Mouse (Mus musculus) small intestine, adult 2 months (tissue): ENCODE data around the gene Htr5a. TPM values are rescaled to one million over a fixed set of nuclear protein-coding genes. Genes with fewer than 3 reads are reported as not detected.

Source experiments
- H3K27ac ChIP-seq: fragments of 200-500 bp; 2 replicates; pipeline ENCODE4 v1.5.1; 2012; ENCODE audit warnings: low read depth, low read length, control low read depth, inconsistent platforms; ENCODE audit not compliant: insufficient read depth
- H3K27me3 ChIP-seq: fragments of 200-500 bp; 2 replicates; pipeline ENCODE4 v1.6.1; 2012; ENCODE audit warnings: mild to moderate bottlenecking, moderate library complexity, low read length, inconsistent platforms; ENCODE audit not compliant: control insufficient read depth, insufficient read depth
- H3K36me3 ChIP-seq: fragments of 200-500 bp; 2 replicates; pipeline ENCODE4 v1.6.1; 2012; ENCODE audit warnings: mild to moderate bottlenecking, low read length, control low read depth, inconsistent platforms; ENCODE audit not compliant: control insufficient read depth, insufficient read depth
- H3K4me1 ChIP-seq: fragments of 200-500 bp; 2 replicates; pipeline ENCODE4 v1.6.1; 2012; ENCODE audit warnings: low read length, inconsistent platforms, mixed read lengths; ENCODE audit not compliant: control insufficient read depth, insufficient read depth, insufficient read length
- H3K4me3 ChIP-seq: fragments of 200-500 bp; 2 replicates; pipeline ENCODE4 v1.5.1; 2012; ENCODE audit warnings: low read depth, mild to moderate bottlenecking, control low read depth, inconsistent platforms, low read length, moderate library complexity
- CTCF ChIP-seq: fragments of 200-500 bp; IDR thresholded peaks from 2 replicates; pipeline ENCODE4 v1.5.1; 2012; ENCODE audit warnings: low read depth, mild to moderate bottlenecking, control low read depth, inconsistent platforms, low read length, moderate library complexity, mixed read lengths; ENCODE audit not compliant: insufficient replicate concordance, insufficient read length; ENCODE audit errors: extremely low read depth
- POLR2A ChIP-seq: fragments of 200-500 bp; IDR thresholded peaks from 2 replicates; pipeline ENCODE4 v1.6.1; 2012; ENCODE audit warnings: low read depth, mild to moderate bottlenecking, control low read depth, inconsistent platforms, low read length, moderate library complexity
- WGBS: fragments of 180-500 bp; shearing (Covaris S2); methylation state at CpG from one replicate; pipeline ENCODE4 v1.1.7; 2018; 5-methylcytosine and 5-hydroxymethylcytosine counted together
- polyA plus RNA-seq: library from polyadenylated mRNA; depleted of rRNA; stranded (reverse); fragments of >200 nt; gene quantifications from 2 replicates; pipeline ENCODE4 v1.2.3, GENCODE M21; 2012

Htr5a gene
- polyA plus RNA-seq, 1 experiment, result not detected

- Histone ChIP-seq H3K36me3 (no peaks in the 10 kb centered on the region), H3K4me1 (no peaks in the 10 kb centered on the region), H3K27me3 (no peaks in the 10 kb centered on the region), H3K4me3 (no peak overlapping the region), H3K27ac (no peak overlapping the region)
- TF ChIP-seq CTCF (no peak), POLR2A (no peak)
- 68% methylated on average over 8 of the region's 8 CpGs for WGBS
These were observed 31.5 kb downstream of the Htr5a start for GRCm38 (mm10) chr5:27873240-27874082.

GRCm38 (mm10) chr5:27874211-27874610, 32.3 kb downstream of the Htr5a start:
- H3K36me3 ChIP-seq, result no peaks in the 10 kb centered on the region
- TF ChIP-seq CTCF (no peak), POLR2A (no peak)
- no peaks in the 10 kb centered on the region for H3K4me1 ChIP-seq
- 72% methylated on average over 5 of the region's 5 CpGs for WGBS
- H3K27me3 ChIP-seq, result no peaks in the 10 kb centered on the region
- no peak overlapping the region for H3K4me3 ChIP-seq
- H3K27ac ChIP-seq, result no peak overlapping the region

GRCm38 (mm10) chr5:27875341-27876105, 33.6 kb downstream of the Htr5a start:
- no peaks in the 10 kb centered on the region for H3K36me3 ChIP-seq
- no peak overlapping the region for H3K27ac ChIP-seq
- no peak overlapping the region for H3K4me3 ChIP-seq
- TF ChIP-seq CTCF (no peak), POLR2A (no peak)
- H3K4me1 ChIP-seq, result no peaks in the 10 kb centered on the region
- no peaks in the 10 kb centered on the region for H3K27me3 ChIP-seq
- 56% methylated on average over 4 of the region's 4 CpGs for WGBS

GRCm38 (mm10) chr5:27878356-27878755, 36.4 kb downstream of the Htr5a start:
- H3K4me1 ChIP-seq, result no peaks in the 10 kb centered on the region
- 74% methylated on average over 5 of the region's 5 CpGs for WGBS
- TF ChIP-seq CTCF (no peak), POLR2A (no peak)
- H3K36me3 ChIP-seq, result no peaks in the 10 kb centered on the region
- no peak overlapping the region for H3K4me3 ChIP-seq
- no peak overlapping the region for H3K27ac ChIP-seq
- no peaks in the 10 kb centered on the region for H3K27me3 ChIP-seq

- WGBS, result 71% methylated on average over 3 of the region's 3 CpGs
- Histone ChIP-seq H3K36me3 (no peaks in the 10 kb centered on the region), H3K4me3 (no peak overlapping the region), H3K27ac (no peak overlapping the region), H3K27me3 (no peaks in the 10 kb centered on the region), H3K4me1 (no peaks in the 10 kb centered on the region)
- TF ChIP-seq POLR2A (no peak), CTCF (no peak)
These were observed 37.8 kb downstream of the Htr5a start for GRCm38 (mm10) chr5:27879726-27880125.

- H3K27me3 ChIP-seq, result no peaks in the 10 kb centered on the region
- H3K36me3 ChIP-seq, result no peaks in the 10 kb centered on the region
- WGBS, result 48% methylated on average over 3 of the region's 3 CpGs
- H3K4me3 ChIP-seq, result no peak overlapping the region
- H3K4me1 ChIP-seq, result no peaks in the 10 kb centered on the region
- TF ChIP-seq POLR2A (no peak), CTCF (no peak)
- H3K27ac ChIP-seq, result no peak overlapping the region
These were observed 38.5 kb downstream of the Htr5a start for GRCm38 (mm10) chr5:27880329-27881036.
